Mouse (Mus musculus): ENCODE results near the gene Cbx4. TPM values are rescaled to one million over a fixed set of nuclear protein-coding genes. Genes with fewer than 3 reads are reported as not detected.

Gene Cbx4
- polyA plus RNA-seq, 1 experiment from 2014 or later: 7.0 TPM

DNA sequence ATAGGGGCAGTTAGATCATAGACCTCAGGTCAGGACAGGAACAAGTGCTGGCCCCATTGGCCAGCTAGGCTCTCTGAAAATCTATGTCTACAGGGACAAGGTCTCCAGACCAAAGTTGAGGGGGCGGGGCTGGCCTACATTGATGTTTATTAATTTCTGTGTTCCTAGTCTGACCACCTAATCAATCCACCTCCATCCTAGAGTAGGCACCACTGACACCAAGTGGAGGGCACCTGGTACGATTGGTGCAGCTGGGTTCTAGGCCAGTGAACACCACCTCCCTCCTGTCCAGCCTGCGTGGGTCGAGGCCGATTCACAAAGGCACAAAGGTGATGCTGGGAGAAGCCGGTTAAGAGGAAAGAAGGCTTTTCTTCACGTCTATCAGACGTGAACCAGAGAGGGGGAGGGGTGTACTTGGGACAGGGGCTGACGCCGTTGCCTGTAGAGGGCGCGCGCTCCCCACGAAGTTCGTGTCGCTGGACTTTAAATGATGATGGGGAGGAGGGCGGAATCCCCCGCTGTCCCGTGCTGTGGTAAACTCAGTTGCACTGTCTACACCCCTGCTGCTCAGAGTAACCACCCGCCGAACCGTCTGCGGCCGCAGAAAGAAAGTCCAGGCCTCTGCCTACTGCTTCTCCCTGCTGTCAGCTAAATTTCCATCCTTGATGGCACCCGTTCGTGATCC is 52.0 kb downstream of the Cbx4 start:
- WGBS: 1% methylated on average over 26 of the region's 26 CpGs
- H3K27me3 ChIP-seq (ENCODE audit: control insufficient read depth, insufficient read depth, low read length): peaks cover 43% of the 10 kb centered on the region

More for the DNA sequence above, 52.0 kb downstream of the Cbx4 start:
- H3K4me1 ChIP-seq (replicated peaks; ENCODE audit: control insufficient read depth, insufficient read depth, low read length): peaks cover 27% of the 10 kb centered on the region
- no peak overlapping the region for H3K9ac ChIP-seq (ENCODE audit: low read length)
- no peaks in the 10 kb centered on the region for H3K9me3 ChIP-seq (ENCODE audit: control insufficient read depth, low read length)
- H3K4me2 ChIP-seq (ENCODE audit: low read depth, low read length, severe bottlenecking): peak overlapping the region; percentile 13
- no peak overlapping the region for H3K27ac ChIP-seq (ENCODE audit: low read depth, low read length)
- DNase-seq (ENCODE audit: low spot score) (peak; percentile 90), ATAC-seq (replicated peaks; ENCODE audit: low FRiP score) (peak; percentile 59)
- peaks cover 11% of the 10 kb centered on the region; the same call in 1 of the 2 replicates for H3K36me3 ChIP-seq (ENCODE audit: control insufficient read depth, insufficient read depth, low read length)
- H3K4me3 ChIP-seq (ENCODE audit: low read depth, low read length): 0 out of 2 replicates have a peak overlapping the region, but pooled peaks have one; percentile 5

Other genes with a start within 250 kb of the Cbx4 start
- gene Rbfox3, start 174.6 kb downstream of the Cbx4 start, polyA plus RNA-seq (2014; fragmentation: Nextera tagmentation; extraction: Ambion mirVana): 6.9 and 8.8 TPM in 2 replicates
- gene Enpp7, start 98.0 kb downstream of the Cbx4 start, polyA plus RNA-seq (2014; fragmentation: Nextera tagmentation; extraction: Ambion mirVana): not detected in 2 replicates
- 101 and 103 TPM in 2 replicates for gene Cbx2, start 63.3 kb downstream of the Cbx4 start, polyA plus RNA-seq (2014; fragmentation: Nextera tagmentation; extraction: Ambion mirVana)
- gene Cbx8, start 45.3 kb downstream of the Cbx4 start, polyA plus RNA-seq (2014; fragmentation: Nextera tagmentation; extraction: Ambion mirVana): 9.5 and 11.2 TPM in 2 replicates
- 20.4 and 20.8 TPM in 2 replicates for gene Tbc1d16, start 142.3 kb upstream of the Cbx4 start, polyA plus RNA-seq (2014; fragmentation: Nextera tagmentation; extraction: Ambion mirVana)
- gene Ccdc40, start 142.4 kb upstream of the Cbx4 start, polyA plus RNA-seq (2014; fragmentation: Nextera tagmentation; extraction: Ambion mirVana): 19.5 and 22.1 TPM in 2 replicates
- 28.4 and 28.7 TPM in 2 replicates for gene Gaa, start 181.7 kb upstream of the Cbx4 start, polyA plus RNA-seq (2014; fragmentation: Nextera tagmentation; extraction: Ambion mirVana)
- gene Eif4a3, start 213.9 kb upstream of the Cbx4 start, polyA plus RNA-seq (2014; fragmentation: Nextera tagmentation; extraction: Ambion mirVana): 409 and 463 TPM in 2 replicates
- gene Card14, start 221.5 kb upstream of the Cbx4 start, polyA plus RNA-seq (2014; fragmentation: Nextera tagmentation; extraction: Ambion mirVana): 0.15 TPM in 1 of 2 replicates, not detected in the other

Measured in forebrain, embryonic 11.5 days (tissue).